Mouse (Mus musculus) layer of hippocampus, postnatal 14 days (tissue): Measurements from ENCODE around the gene Abi3. TPM values are rescaled to one million over a fixed set of nuclear protein-coding genes. Genes with fewer than 3 reads are reported as not detected.
A peak's percentile ranks its signal among the peaks of the same experiment; 100 is the strongest.
"Not testable (repeated sequence)": the region's sequence is repeated elsewhere in the genome, so short reads cannot be mapped to it uniquely, and the experiment has no call there.

ENCODE experiments used
- DNase-seq, 2 experiments: peaks; one replicate each; pipeline ENCODE4 v3.0.0; 2021 to 2022; ENCODE audit warnings: low spot score in 2 of 2, mixed read lengths in 1 of 2
- long read RNA-seq, 2 experiments: library from polyadenylated mRNA; stranded (forward); transcript quantifications; one replicate each; pipeline ENCODE4 v2.0.0; 2021
- total RNA-seq, 2 experiments: library from RNA; stranded (reverse); gene quantifications; 2 replicates each; pipeline ENCODE4 v1.2.3; 2021

Gene Abi3
- 1 to 10 TPM; 6.0 to 6.7 TPM for total RNA-seq
- long read RNA-seq, experiment 1, partial matches to known transcripts: 0 of 2 reads
- long read RNA-seq, experiment 1, other reads (novel, unspliced or antisense): 2 of 2 reads
- long read RNA-seq, experiment 2, full-length matches to known transcripts: 4 of 10 reads
- long read RNA-seq, experiment 2, partial matches to known transcripts: 0 of 10 reads
- long read RNA-seq, experiment 2, other reads (novel, unspliced or antisense): 6 of 10 reads

GRCm38 (mm10) chr11:95842074-95842681 is at the start of gene Abi3:
Gene Abi3 (minus strand): TSS chr11:95842476.
- no peak for DNase-seq

GRCm38 (mm10) chr11:95890462-95891051 is 48.3 kb upstream of the Abi3 start:
- DNase-seq: no peak

- not testable (repeated sequence) for DNase-seq
Measured at GRCm38 (mm10) chr11:95879861-95880260, 37.6 kb upstream of the Abi3 start.

- peak in 1 of 2 experiments; percentile 62 for DNase-seq
Measured at GRCm38 (mm10) chr11:95876296-95876695, 34.0 kb upstream of the Abi3 start.

- no peak for DNase-seq
Measured at GRCm38 (mm10) chr11:95875804-95876203, 33.5 kb upstream of the Abi3 start.

GRCm38 (mm10) chr11:95869918-95870470 is 27.7 kb upstream of the Abi3 start:
- DNase-seq: no peak

- no peak for DNase-seq
Measured at GRCm38 (mm10) chr11:95869442-95869841, 27.2 kb upstream of the Abi3 start.

GRCm38 (mm10) chr11:95861397-95861796 is 19.1 kb upstream of the Abi3 start:
- DNase-seq: no peak

- no peak for DNase-seq
Measured at GRCm38 (mm10) chr11:95860071-95860490, 17.8 kb upstream of the Abi3 start.

GRCm38 (mm10) chr11:95859468-95859855 is 17.2 kb upstream of the Abi3 start:
- DNase-seq: no peak

GRCm38 (mm10) chr11:95858528-95859467 is 16.5 kb upstream of the Abi3 start:
- peak; percentile 98 for DNase-seq

GRCm38 (mm10) chr11:95857716-95858527 is 15.6 kb upstream of the Abi3 start:
- no peak for DNase-seq

GRCm38 (mm10) chr11:95857306-95857705 is 15.0 kb upstream of the Abi3 start:
- DNase-seq: no peak

- DNase-seq: no peak
Measured at GRCm38 (mm10) chr11:95853684-95854083, 11.4 kb upstream of the Abi3 start.

- DNase-seq: no peak
Measured at GRCm38 (mm10) chr11:95850898-95851297, 8.6 kb upstream of the Abi3 start.

- no peak for DNase-seq
Measured at GRCm38 (mm10) chr11:95844935-95845334, 2.7 kb upstream of the Abi3 start.

GRCm38 (mm10) chr11:95843421-95843950 is 1.2 kb upstream of the Abi3 start:
- DNase-seq: no peak

- DNase-seq: no peak
Measured at GRCm38 (mm10) chr11:95842953-95843352, 677 bp upstream of the Abi3 start.

GRCm38 (mm10) chr11:95841498-95841830 is 812 bp downstream of the Abi3 start:
- DNase-seq: no peak
